Mouse (Mus musculus): Measurements from ENCODE around the gene Cep85l. TPM values are rescaled to one million over a fixed set of nuclear protein-coding genes. Genes with fewer than 3 reads are reported as not detected.

Cep85l gene
- polyA plus RNA-seq, 1 experiment = 7.8 TPM

DNA sequence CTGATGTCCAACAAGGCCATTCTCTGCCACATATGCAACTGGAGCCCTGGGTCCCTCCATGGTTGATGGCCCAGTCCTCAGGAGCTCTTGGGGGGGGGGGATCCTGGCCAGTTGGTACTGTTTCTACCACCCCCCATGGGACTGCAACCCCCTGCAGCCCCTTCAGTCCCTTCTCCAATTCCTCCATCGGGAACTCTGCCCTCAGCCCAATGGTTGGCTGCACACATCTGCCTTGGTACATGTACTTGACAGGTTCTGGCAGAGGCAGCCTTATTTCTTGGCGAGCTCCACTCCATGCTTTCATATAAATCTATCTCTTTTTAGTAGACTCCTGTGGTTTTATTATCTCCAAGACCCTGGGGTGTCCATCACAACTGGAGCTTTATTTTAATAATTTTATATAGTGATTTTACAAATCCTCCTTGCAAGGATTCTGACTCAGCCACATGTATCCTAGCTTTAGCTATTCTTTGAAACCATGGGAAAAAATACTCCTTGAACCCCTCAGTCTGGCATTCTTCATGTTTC lies 145.6 kb downstream of the Cep85l start:
- Histone ChIP-seq H3K27ac (replicated peaks; ENCODE audit: low read depth, low read length) (no peak overlapping the region), H3K4me3 (ENCODE audit: insufficient read depth, low read depth, low read length) (no peak overlapping the region), H3K4me1 (ENCODE audit: control insufficient read depth, insufficient read depth, insufficient read length, low read length) (no peaks in the 10 kb centered on the region)

DNA sequence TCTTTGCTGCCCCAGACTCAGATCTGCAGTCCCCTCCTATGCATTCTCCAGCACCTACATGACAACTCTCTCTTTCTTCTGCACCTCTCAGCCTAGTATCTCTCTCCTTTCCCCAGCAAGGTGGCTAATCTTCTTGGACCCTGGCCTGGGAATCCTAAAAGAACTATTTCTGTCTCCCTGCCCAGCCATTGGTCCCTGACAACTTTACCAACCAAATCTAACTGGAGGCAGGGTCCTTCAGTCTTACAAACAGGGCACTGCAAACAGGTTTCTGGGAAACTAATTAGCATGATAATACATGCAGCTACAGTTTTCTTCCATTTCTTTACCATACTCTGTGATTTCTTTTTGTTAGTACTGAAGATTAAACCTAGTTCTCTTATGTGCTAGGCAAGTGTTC lies 148.9 kb downstream of the Cep85l start:
- no peak overlapping the region for H3K27ac ChIP-seq (replicated peaks; ENCODE audit: low read depth, low read length)
- no peaks in the 10 kb centered on the region for H3K4me1 ChIP-seq (ENCODE audit: control insufficient read depth, insufficient read depth, insufficient read length, low read length)
- no peak overlapping the region for H3K4me3 ChIP-seq (ENCODE audit: insufficient read depth, low read depth, low read length)

DNA sequence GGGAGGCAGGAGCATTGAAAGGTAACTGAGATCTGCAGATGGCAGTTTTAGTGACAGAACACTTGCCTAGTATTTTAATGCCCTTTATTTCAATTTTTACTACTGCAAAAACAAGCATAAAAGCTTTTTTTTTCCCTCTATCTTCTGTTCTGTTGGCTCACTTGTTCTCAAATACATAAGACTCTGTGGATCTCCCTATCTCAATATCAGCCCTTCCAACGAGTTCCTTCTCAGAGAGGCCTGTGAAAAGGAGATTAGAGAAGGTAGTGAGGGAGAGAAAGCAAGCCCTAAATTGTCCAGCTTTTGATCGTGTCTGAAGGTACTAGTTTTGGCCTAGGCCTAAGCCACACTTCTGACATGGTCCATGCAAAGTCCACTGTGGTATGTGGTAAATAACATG lies 150.6 kb downstream of the Cep85l start:
- Histone ChIP-seq H3K4me1 (ENCODE audit: control insufficient read depth, insufficient read depth, insufficient read length, low read length) (no peaks in the 10 kb centered on the region), H3K27ac (replicated peaks; ENCODE audit: low read depth, low read length) (no peak overlapping the region), H3K4me3 (ENCODE audit: insufficient read depth, low read depth, low read length) (no peak overlapping the region)

Other genes with a start within 250 kb of the Cep85l start
- 0.75 and 1.5 TPM in 2 replicates for gene Pln, start 42.3 kb downstream of the Cep85l start, polyA plus RNA-seq (2012; ENCODE audit: insufficient read depth, insufficient read length, missing spikeins)
- gene Asf1a, start 216.8 kb upstream of the Cep85l start, polyA plus RNA-seq (2012; ENCODE audit: insufficient read depth, insufficient read length, missing spikeins) = 22.6 and 41.9 TPM in 2 replicates

Measured in brown adipose tissue, adult 24 weeks (tissue).